Mouse (Mus musculus) forebrain, embryonic 13.5 days (tissue): Measurements from ENCODE around the gene Mmp17. TPM values are rescaled to one million over a fixed set of nuclear protein-coding genes. Genes with fewer than 3 reads are reported as not detected.

Experiments
- ATAC-seq: fragments of 200-750 bp; cut with Nextera tagmentation; 2 replicates; pipeline ENCODE4 v1.8.0; 2017
- H3K27ac ChIP-seq: fragments of 300-500 bp; sonication (generic); 2 replicates; pipeline ENCODE4 v1.5.1; 2015; ENCODE audit warnings: inconsistent platforms, mild to moderate bottlenecking, moderate library complexity
- H3K27me3 ChIP-seq: fragments of 300-500 bp; sonication (generic); 2 replicates; pipeline ENCODE4 v1.6.1; 2015; ENCODE audit warnings: mild to moderate bottlenecking, inconsistent platforms
- H3K36me3 ChIP-seq: fragments of 300-500 bp; sonication (generic); 2 replicates; pipeline ENCODE4 v1.6.1; 2015; ENCODE audit warnings: mild to moderate bottlenecking, inconsistent platforms; ENCODE audit not compliant: poor library complexity, severe bottlenecking
- H3K4me1 ChIP-seq: fragments of 300-500 bp; sonication (generic); 2 replicates; pipeline ENCODE4 v1.6.1; 2015; ENCODE audit warnings: inconsistent platforms
- H3K4me2 ChIP-seq: fragments of 300-500 bp; sonication (generic); 2 replicates; pipeline ENCODE4 v1.6.1; 2015; ENCODE audit warnings: inconsistent platforms, mild to moderate bottlenecking, moderate library complexity
- H3K4me3 ChIP-seq: fragments of 300-500 bp; sonication (generic); 2 replicates; pipeline ENCODE4 v1.5.1; 2015; ENCODE audit warnings: mild to moderate bottlenecking, inconsistent platforms
- H3K9ac ChIP-seq: fragments of 300-500 bp; sonication (generic); 2 replicates; pipeline ENCODE4 v1.6.1; 2015; ENCODE audit warnings: mild to moderate bottlenecking, inconsistent platforms
- H3K9me3 ChIP-seq: fragments of 300-500 bp; sonication (generic); replicated peaks from 2 replicates; pipeline ENCODE4 v1.6.1; 2016; ENCODE audit warnings: inconsistent platforms
- WGBS: fragments of 180-500 bp; shearing (Covaris S2); methylation state at CpG from one replicate; pipeline ENCODE4 v1.1.7; 2015; 5-methylcytosine and 5-hydroxymethylcytosine counted together
- polyA plus RNA-seq: library from polyadenylated mRNA; unstranded; fragments of >200 nt; fragmentation: Nextera tagmentation; extraction: Ambion mirVana; gene quantifications from 2 replicates; pipeline ENCODE4 v1.2.1, GENCODE M21; 2015

The Mmp17 gene
- polyA plus RNA-seq, result 8.6 and 10.5 TPM in 2 replicates

DNA sequence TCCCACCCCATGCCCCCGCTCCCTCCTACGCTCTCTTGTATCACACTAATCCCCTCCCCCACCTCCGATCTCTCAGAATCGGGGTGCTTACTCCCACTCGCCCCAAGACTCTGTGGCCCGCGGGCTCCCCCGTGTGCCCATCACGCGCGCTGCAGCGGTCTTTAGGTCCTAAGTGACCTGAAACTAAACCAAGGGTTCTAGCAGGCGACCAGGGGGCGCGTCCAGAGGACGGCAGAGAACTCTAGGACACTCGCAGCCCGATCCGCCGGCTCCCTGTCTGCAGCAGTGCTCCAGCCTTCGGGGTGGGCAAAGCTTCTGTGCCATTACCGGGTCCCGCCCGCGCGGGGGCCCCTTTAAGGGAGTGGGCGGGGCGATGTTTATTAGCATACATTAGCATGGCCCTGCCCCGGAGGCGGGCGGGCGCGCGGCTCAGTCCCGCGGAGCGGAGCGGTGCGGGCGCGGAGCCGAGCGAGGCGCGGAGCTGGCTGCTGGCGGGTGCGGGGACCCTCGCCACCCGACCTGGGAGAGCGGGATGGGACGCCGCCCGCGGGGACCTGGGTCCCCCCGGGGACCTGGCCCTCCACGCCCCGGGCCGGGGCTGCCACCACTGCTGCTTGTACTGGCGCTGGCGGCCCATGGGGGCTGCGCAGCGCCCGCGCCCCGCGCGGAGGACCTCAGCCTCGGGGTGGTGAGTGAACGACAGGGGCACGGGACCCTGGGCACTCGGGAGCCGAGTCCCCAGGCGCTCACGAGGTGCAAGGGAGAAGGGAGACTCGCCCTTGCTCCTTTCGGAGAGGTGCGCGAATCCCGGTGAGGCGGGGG, at the start of gene Mmp17:
TSS of gene Mmp17 (plus strand) at position 409 of the 822 bp plus-strand sequence.
- H3K4me1 ChIP-seq, result peaks cover 36% of the 10 kb centered on the region
- peaks cover 23% of the 10 kb centered on the region for H3K27me3 ChIP-seq
- no peaks in the 10 kb centered on the region for H3K36me3 ChIP-seq
- H3K9me3 ChIP-seq, result no peaks in the 10 kb centered on the region
- under 1% methylated on average over 80 of the region's 80 CpGs for WGBS
- peak; percentile 91 for ATAC-seq
- H3K9ac ChIP-seq, result peak within 1 kb of the TSS; percentile 87
- peak within 1 kb of the TSS; percentile 79 for H3K4me3 ChIP-seq
- 0 out of 2 replicates have a peak within 1 kb of the TSS, but pooled peaks have one; percentile 40 for H3K27ac ChIP-seq
- H3K4me2 ChIP-seq, result peak within 1 kb of the TSS; percentile 97

DNA sequence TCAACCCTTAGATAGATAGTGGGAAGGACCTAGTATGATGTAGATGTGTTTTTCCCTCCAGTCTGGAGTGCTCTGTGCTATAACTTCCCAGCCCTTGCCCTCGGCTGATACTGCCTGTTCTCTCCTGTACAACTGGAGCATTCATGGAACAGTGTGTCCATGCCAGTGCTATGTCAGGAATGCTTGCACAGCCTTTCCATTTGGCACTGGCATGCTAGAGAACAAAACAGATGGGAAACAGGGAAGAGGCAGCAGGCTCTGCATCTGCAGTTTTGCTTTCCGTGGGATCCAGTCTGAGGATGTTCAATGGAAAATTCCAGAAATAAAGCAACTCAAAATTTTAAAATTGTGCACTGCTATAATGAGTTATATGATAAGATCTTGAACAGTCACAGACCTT, 49.5 kb upstream of the Mmp17 start:
- H3K36me3 ChIP-seq, result peaks cover 68% of the 10 kb centered on the region
- no peak overlapping the region for H3K9ac ChIP-seq
- no peaks in the 10 kb centered on the region for H3K27me3 ChIP-seq
- no peaks in the 10 kb centered on the region for H3K4me1 ChIP-seq
- 87% methylated on average over 2 of the region's 2 CpGs for WGBS
- no peak overlapping the region for H3K4me3 ChIP-seq
- no peak overlapping the region for H3K4me2 ChIP-seq
- ATAC-seq, result no peak
- H3K9me3 ChIP-seq, result no peaks in the 10 kb centered on the region
- no peak overlapping the region for H3K27ac ChIP-seq

DNA sequence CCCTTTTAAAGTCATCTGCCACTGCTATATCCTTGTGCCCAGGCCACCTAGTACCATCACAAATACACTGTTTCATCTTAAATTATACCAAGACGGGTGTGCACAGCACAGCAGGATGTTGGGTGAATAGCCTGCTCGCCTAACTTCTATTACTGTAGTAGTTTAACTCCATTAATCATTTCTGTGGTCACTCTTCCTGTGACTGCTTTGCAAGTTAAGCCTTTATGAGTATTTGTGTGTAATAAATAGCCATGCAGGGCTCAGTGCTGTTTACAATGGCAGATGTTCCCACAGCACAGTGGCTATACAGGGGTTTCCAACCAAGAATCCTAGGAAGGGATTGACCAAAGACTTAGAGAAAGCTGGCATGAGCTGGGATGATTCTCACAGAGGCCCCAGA, 48.9 kb upstream of the Mmp17 start:
- no peak overlapping the region for H3K4me3 ChIP-seq
- H3K9ac ChIP-seq, result no peak overlapping the region
- no peak for ATAC-seq
- H3K9me3 ChIP-seq, result no peaks in the 10 kb centered on the region
- no peaks in the 10 kb centered on the region for H3K4me1 ChIP-seq
- H3K27ac ChIP-seq, result no peak overlapping the region
- WGBS, result 97% methylated on average over 2 of the region's 2 CpGs
- no peaks in the 10 kb centered on the region for H3K27me3 ChIP-seq
- peaks cover 68% of the 10 kb centered on the region for H3K36me3 ChIP-seq
- no peak overlapping the region for H3K4me2 ChIP-seq

DNA sequence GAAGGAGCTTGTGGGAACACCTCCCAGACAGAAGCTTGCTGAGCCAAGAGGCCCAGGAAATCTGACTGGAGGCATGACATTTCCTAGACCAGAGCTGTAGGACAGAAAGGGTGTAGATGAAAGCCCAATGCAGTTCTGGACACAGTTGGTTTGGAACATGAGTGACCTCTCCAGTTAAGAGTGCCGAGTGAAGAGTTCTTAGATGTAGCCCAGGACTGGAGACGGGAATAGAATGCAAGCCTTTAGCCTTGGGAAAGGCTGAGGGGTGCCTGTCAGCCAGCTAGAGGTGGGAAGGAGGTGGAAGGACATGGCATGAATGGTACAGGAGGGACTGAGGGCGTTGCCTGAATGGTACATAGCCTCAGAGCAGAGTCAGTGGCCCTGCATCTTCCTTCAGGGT, 48.5 kb upstream of the Mmp17 start:
- Histone ChIP-seq H3K4me1 (no peaks in the 10 kb centered on the region), H3K27ac (no peak overlapping the region), H3K9ac (no peak overlapping the region), H3K4me2 (no peak overlapping the region), H3K4me3 (no peak overlapping the region), H3K27me3 (no peaks in the 10 kb centered on the region), H3K9me3 (no peaks in the 10 kb centered on the region), H3K36me3 (peaks cover 69% of the 10 kb centered on the region)
- ATAC-seq, result no peak
- WGBS, result 94% methylated on average over 3 of the region's 3 CpGs

DNA sequence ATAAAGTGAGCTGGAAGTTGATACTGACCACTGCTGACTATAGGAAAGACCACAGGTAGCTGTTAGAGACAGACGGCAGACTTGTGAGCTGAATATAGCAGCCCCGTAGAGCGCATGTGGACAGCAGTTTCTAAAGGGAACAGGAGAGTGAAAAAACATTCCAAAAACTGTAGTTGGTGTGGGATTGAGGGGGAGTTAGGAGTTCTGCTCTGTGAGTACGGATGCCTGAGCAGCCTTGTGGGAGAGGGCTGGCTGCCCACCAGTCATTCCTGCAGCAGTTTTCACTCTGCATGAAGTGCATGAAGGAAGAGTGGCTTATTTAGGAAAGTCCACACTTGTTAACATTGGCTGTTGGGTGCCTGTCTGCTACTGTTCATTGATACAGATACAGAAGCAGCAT, 45.1 kb upstream of the Mmp17 start:
- Histone ChIP-seq H3K27ac (no peak overlapping the region), H3K4me2 (no peak overlapping the region), H3K4me3 (no peak overlapping the region), H3K9me3 (no peaks in the 10 kb centered on the region), H3K4me1 (no peaks in the 10 kb centered on the region), H3K36me3 (peaks cover 72% of the 10 kb centered on the region), H3K9ac (no peak overlapping the region), H3K27me3 (no peaks in the 10 kb centered on the region)
- 88% methylated on average over 4 of the region's 4 CpGs for WGBS
- ATAC-seq, result no peak

DNA sequence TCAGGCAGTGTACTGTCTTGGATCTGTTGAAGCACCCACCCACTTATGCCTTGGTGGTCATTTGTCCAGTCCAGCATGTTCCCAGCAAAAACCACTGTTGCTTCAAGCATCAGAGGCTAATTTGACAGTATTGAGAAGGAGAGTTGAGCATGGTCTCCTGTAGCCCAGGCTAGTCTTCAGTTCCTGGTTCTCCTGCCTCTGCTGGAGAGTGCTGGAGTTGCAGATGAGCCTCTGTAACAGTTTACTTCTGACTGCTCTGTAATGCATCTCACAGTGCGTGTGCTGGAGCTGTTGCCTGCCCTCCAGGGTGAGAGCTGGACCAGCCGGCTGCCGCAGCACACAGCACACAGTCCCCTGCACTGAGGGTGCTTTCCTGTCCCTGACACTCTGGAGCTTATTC, 41.7 kb upstream of the Mmp17 start:
- Histone ChIP-seq H3K4me3 (no peak overlapping the region), H3K27me3 (no peaks in the 10 kb centered on the region), H3K36me3 (peaks cover 77% of the 10 kb centered on the region), H3K27ac (no peak overlapping the region), H3K4me2 (no peak overlapping the region), H3K4me1 (no peaks in the 10 kb centered on the region), H3K9ac (no peak overlapping the region), H3K9me3 (no peaks in the 10 kb centered on the region)
- WGBS, result 89% methylated on average over 3 of the region's 3 CpGs
- ATAC-seq, result no peak

DNA sequence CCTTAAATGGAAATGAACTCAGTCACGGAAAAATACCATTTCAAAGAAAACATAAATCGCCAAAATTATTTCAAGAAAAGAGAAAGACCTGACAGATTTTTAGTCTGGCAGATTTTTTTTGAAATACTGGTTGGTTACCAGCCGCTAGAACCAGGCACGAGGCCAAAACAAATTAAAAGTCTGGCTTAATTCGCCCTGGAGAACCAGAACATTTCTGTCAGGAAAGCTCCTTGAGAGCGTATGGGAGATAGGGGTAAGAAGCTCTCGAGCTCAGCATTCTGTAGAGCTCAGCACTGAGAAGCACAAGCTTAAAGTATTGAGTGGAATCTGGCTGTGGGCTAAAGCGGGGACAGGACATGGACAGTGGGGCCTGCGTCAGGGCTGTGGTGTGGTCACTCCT, 38.2 kb upstream of the Mmp17 start:
- H3K36me3 ChIP-seq, result peaks cover 95% of the 10 kb centered on the region
- no peaks in the 10 kb centered on the region for H3K9me3 ChIP-seq
- H3K27ac ChIP-seq, result no peak overlapping the region
- H3K4me2 ChIP-seq, result no peak overlapping the region
- WGBS, result 85% methylated on average over 9 of the region's 9 CpGs
- H3K4me3 ChIP-seq, result no peak overlapping the region
- H3K9ac ChIP-seq, result no peak overlapping the region
- no peaks in the 10 kb centered on the region for H3K4me1 ChIP-seq
- ATAC-seq, result no peak
- no peaks in the 10 kb centered on the region for H3K27me3 ChIP-seq

DNA sequence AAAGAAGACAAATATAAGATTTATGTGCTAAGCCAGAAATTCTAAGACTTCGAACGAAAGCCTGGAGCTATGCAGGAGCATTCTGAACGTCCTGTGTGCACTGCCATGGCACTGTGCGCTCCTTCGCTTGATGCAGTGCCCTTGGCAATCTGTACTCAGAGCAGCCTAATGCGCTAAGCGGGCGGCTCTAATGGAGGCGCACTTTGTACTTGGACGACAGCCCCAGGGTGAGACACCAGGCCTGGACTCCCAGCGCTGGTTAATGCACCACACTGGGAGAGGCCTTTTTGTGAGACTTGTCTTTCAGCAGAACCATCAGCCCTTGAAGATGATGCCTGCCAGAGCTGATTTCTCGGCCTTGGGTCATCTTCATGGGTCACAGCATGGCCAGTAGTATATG, 34.3 kb upstream of the Mmp17 start:
- 92% methylated on average over 12 of the region's 12 CpGs for WGBS
- peaks cover 95% of the 10 kb centered on the region for H3K36me3 ChIP-seq
- no peaks in the 10 kb centered on the region for H3K9me3 ChIP-seq
- H3K4me3 ChIP-seq, result no peak overlapping the region
- no peaks in the 10 kb centered on the region for H3K4me1 ChIP-seq
- no peak overlapping the region for H3K4me2 ChIP-seq
- no peak for ATAC-seq
- H3K27me3 ChIP-seq, result no peaks in the 10 kb centered on the region
- H3K27ac ChIP-seq, result no peak overlapping the region
- H3K9ac ChIP-seq, result no peak overlapping the region

DNA sequence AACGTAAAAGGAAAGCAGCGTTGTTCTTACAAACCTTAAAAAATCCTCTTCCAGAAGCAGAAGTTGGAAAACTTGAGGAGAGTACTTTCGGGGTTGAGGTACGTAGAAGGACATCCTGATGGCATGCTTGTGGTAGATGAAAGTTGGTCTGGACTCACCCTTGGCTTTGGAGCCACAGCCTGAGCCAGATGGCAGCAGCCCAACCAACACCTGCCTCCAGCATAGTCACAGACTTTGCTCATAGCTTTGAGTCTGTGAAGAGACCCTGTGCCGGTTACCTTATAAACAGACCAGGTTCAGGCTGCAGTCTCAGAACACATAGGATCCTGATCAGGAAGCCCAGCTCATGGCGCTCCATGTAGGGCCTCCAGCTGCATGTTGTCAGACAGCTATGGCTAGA, 33.2 kb upstream of the Mmp17 start:
- no peak overlapping the region for H3K27ac ChIP-seq
- no peak for ATAC-seq
- H3K4me2 ChIP-seq, result no peak overlapping the region
- H3K4me3 ChIP-seq, result no peak overlapping the region
- H3K27me3 ChIP-seq, result no peaks in the 10 kb centered on the region
- no peaks in the 10 kb centered on the region for H3K4me1 ChIP-seq
- no peaks in the 10 kb centered on the region for H3K9me3 ChIP-seq
- no peak overlapping the region for H3K9ac ChIP-seq
- peaks cover 98% of the 10 kb centered on the region for H3K36me3 ChIP-seq
- WGBS, result 96% methylated on average over 6 of the region's 6 CpGs

DNA sequence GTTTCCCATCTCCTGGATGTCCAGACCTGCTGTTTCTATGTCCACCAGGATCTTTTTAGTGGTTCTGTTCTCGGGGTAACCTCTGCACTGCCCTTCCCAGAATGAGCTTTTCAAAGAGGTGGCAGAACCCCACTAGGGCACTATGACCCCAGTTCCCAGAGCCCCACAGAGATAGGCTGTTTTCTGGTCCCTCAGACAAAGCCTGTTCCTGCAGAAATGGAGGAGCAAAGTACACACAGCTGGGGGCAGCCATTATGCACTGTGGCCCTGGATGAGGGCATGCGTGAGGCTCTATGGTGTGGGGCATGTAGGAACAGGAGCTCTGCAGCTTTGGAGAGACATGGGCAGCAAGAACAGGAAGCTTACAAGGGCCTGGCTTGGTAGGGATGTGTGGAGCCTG, 32.0 kb upstream of the Mmp17 start:
- no peak overlapping the region for H3K4me2 ChIP-seq
- 92% methylated on average over 2 of the region's 2 CpGs for WGBS
- peaks cover 98% of the 10 kb centered on the region for H3K36me3 ChIP-seq
- no peak for ATAC-seq
- no peak overlapping the region for H3K9ac ChIP-seq
- H3K9me3 ChIP-seq, result no peaks in the 10 kb centered on the region
- no peaks in the 10 kb centered on the region for H3K4me1 ChIP-seq
- H3K4me3 ChIP-seq, result no peak overlapping the region
- H3K27me3 ChIP-seq, result no peaks in the 10 kb centered on the region
- no peak overlapping the region for H3K27ac ChIP-seq

DNA sequence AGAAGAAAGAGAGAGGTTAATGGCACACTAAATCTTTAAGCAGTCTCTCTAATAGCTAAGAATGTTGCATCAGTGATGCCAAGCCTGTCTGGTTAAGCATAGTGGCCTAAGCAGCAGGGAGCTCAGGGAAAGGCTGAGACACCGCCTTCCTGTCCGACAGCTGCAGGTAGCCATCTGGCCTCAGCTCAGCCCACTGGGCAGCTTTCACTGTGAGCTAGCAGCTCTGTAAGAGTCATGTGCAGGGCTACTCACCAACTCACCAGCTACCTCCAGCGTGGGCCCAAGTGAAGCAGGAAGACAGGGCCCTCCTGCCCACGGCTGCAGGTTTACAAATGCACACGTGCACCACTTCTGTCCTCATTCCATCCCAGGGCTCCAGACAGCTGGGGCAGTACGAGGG, 30.3 kb upstream of the Mmp17 start:
- no peak for ATAC-seq
- Histone ChIP-seq H3K27ac (no peak overlapping the region), H3K36me3 (peaks cover 95% of the 10 kb centered on the region), H3K4me2 (no peak overlapping the region), H3K4me1 (no peaks in the 10 kb centered on the region), H3K9me3 (no peaks in the 10 kb centered on the region), H3K4me3 (no peak overlapping the region), H3K9ac (no peak overlapping the region), H3K27me3 (no peaks in the 10 kb centered on the region)
- WGBS, result 90% methylated on average over 6 of the region's 6 CpGs

DNA sequence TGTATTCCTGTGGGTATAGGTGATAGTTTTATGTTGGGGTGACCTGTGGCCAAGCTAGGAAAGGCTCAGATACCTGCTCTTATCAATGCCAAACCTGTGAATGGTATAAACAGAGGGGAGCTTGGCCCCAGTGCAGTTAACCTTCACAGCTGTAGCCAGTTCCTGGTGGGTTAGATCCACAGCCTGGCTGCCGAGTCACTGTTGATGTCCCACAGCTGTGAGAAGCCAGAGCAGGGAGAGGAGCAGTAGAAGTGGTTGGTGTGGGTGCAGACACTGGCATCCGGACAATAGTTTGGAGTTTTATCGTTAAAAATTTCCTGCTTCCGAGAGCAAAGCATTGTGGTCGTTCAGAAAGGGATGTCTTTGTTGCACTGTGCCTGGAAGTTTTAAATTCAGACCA, 25.4 kb upstream of the Mmp17 start:
- ATAC-seq, result no peak
- Histone ChIP-seq H3K4me1 (no peaks in the 10 kb centered on the region), H3K9me3 (no peaks in the 10 kb centered on the region), H3K4me2 (no peak overlapping the region), H3K4me3 (no peak overlapping the region), H3K36me3 (peaks cover 86% of the 10 kb centered on the region), H3K27me3 (no peaks in the 10 kb centered on the region), H3K27ac (no peak overlapping the region), H3K9ac (no peak overlapping the region)
- WGBS, result 82% methylated on average over 5 of the region's 5 CpGs

DNA sequence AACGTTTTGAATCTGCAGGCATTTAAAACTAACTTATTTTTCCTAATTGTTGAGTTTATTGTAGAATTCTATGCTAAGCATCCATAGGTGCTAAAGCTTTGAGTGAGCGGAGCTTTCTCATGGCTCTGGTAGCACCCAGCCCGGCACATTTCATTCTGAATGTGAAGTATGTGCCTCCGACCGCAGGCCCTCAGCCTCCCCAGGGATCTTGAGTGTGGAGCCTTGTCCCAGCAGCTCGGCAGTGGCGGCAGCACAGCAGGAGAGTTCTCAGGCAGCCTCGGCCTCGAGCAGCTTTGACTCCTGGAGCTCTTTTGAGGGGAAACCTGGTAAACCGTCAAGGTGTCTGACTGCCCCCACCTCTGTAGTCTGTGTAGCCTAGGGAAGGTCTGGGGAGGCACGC, 24.7 kb upstream of the Mmp17 start:
- 0 out of 2 replicates have a peak overlapping the region, but pooled peaks have one; percentile 26 for H3K27ac ChIP-seq
- H3K4me1 ChIP-seq, result no peaks in the 10 kb centered on the region
- H3K9me3 ChIP-seq, result no peaks in the 10 kb centered on the region
- H3K4me3 ChIP-seq, result no peak overlapping the region
- H3K4me2 ChIP-seq, result no peak overlapping the region
- no peak overlapping the region for H3K9ac ChIP-seq
- 61% methylated on average over 11 of the region's 11 CpGs for WGBS
- H3K36me3 ChIP-seq, result peaks cover 86% of the 10 kb centered on the region
- ATAC-seq, result no peak
- H3K27me3 ChIP-seq, result no peaks in the 10 kb centered on the region
